Mouse (Mus musculus) myocyte (in vitro differentiated cells): ENCODE results near the gene Map3k13. TPM values are rescaled to one million over a fixed set of nuclear protein-coding genes. Genes with fewer than 3 reads are reported as not detected.
"Not testable (repeated sequence)": the region's sequence is repeated elsewhere in the genome, so short reads cannot be mapped to it uniquely, and the experiment has no call there.

Experiments
- H3K27me3 ChIP-seq: one replicate; pipeline ENCODE4 v1.6.1; 2011; ENCODE audit not compliant: control insufficient read depth, insufficient read depth, insufficient read length
- H3K36me3 ChIP-seq: one replicate; pipeline ENCODE4 v1.6.1; 2011; ENCODE audit not compliant: control insufficient read depth, insufficient read depth
- H3K4me2 ChIP-seq: one replicate; pipeline ENCODE4 v1.6.1; 2011; ENCODE audit warnings: low read depth, control low read depth
- H3K4me3 ChIP-seq: one replicate; pipeline ENCODE4 v1.5.1; 2011; ENCODE audit warnings: mild to moderate bottlenecking, control low read depth, moderate library complexity
- H3K79me2 ChIP-seq: one replicate; pipeline ENCODE4 v1.6.1; 2011; ENCODE audit not compliant: control insufficient read depth, insufficient read depth
- H3ac ChIP-seq: one replicate; pipeline ENCODE4 v1.6.1; 2011; ENCODE audit not compliant: control insufficient read depth, insufficient read length
- CEBPB ChIP-seq: IDR thresholded peaks from 2 replicates; pipeline ENCODE4 v1.6.1; 2011; ENCODE audit warnings: mild to moderate bottlenecking, moderate library complexity; ENCODE audit not compliant: poor library complexity, insufficient read depth, severe bottlenecking
- E2F4 ChIP-seq: IDR thresholded peaks from one replicate; pipeline ENCODE4 v1.6.1; 2011; ENCODE audit warnings: mild to moderate bottlenecking, control low read depth, moderate library complexity; ENCODE audit not compliant: insufficient read depth
- MAX ChIP-seq: IDR thresholded peaks from one replicate; pipeline ENCODE4 v1.6.1; 2011; ENCODE audit warnings: low read depth, mild to moderate bottlenecking, control low read depth
- MYOD1 ChIP-seq, 3 experiments: IDR thresholded peaks; one replicate each; pipeline ENCODE4 v1.6.1; 2011; ENCODE audit warnings: control low read depth in 2 of 3, low read depth in 2 of 3, mild to moderate bottlenecking in 2 of 3, moderate library complexity in 1 of 3; ENCODE audit not compliant: insufficient read length in 2 of 3, control insufficient read depth in 1 of 3
- MYOG ChIP-seq, 3 experiments: IDR thresholded peaks; one replicate each; pipeline ENCODE4 v1.6.1; 2011; ENCODE audit warnings: control low read depth in 2 of 3, low read depth in 2 of 3, mild to moderate bottlenecking in 2 of 3; ENCODE audit not compliant: insufficient read length in 2 of 3, control insufficient read depth in 1 of 3, insufficient read depth in 1 of 3
- POLR2A ChIP-seq: IDR thresholded peaks from one replicate; pipeline ENCODE4 v1.6.1; 2011; ENCODE audit warnings: low read depth, mild to moderate bottlenecking, control low read depth, moderate library complexity; ENCODE audit not compliant: insufficient read length
- POLR2AphosphoS2 ChIP-seq: IDR thresholded peaks from one replicate; pipeline ENCODE4 v1.6.1; 2011; ENCODE audit warnings: low read depth, control low read depth; ENCODE audit not compliant: insufficient read length
- REST ChIP-seq: IDR thresholded peaks from one replicate; pipeline ENCODE4 v1.6.1; 2011; ENCODE audit warnings: mild to moderate bottlenecking, control low read depth, moderate library complexity; ENCODE audit not compliant: insufficient read depth, insufficient read length
- SRF ChIP-seq: IDR thresholded peaks from one replicate; pipeline ENCODE4 v1.6.1; 2011; ENCODE audit warnings: low read depth; ENCODE audit not compliant: control insufficient read depth, insufficient read length
- TCF12 ChIP-seq: IDR thresholded peaks from one replicate; pipeline ENCODE4 v1.6.1; 2011; ENCODE audit warnings: mild to moderate bottlenecking, control low read depth; ENCODE audit not compliant: poor library complexity, insufficient read depth, severe bottlenecking
- TCF3 ChIP-seq: IDR thresholded peaks from one replicate; pipeline ENCODE4 v1.6.1; 2011; ENCODE audit warnings: low read depth, control low read depth; ENCODE audit not compliant: insufficient read length
- USF1 ChIP-seq: IDR thresholded peaks from one replicate; pipeline ENCODE4 v1.6.1; 2011; ENCODE audit warnings: low read depth, mild to moderate bottlenecking, control low read depth, moderate library complexity
- polyA plus RNA-seq: library from polyadenylated mRNA; unstranded; fragments of >200 nt; fragmentation: generic; extraction: Trizol; gene quantifications from one replicate; pipeline ENCODE4 v1.2.1, GENCODE M21; 2012; ENCODE audit warnings: missing spikeins

The Map3k13 gene
- polyA plus RNA-seq, 1 experiment, result 0.31 TPM

DNA sequence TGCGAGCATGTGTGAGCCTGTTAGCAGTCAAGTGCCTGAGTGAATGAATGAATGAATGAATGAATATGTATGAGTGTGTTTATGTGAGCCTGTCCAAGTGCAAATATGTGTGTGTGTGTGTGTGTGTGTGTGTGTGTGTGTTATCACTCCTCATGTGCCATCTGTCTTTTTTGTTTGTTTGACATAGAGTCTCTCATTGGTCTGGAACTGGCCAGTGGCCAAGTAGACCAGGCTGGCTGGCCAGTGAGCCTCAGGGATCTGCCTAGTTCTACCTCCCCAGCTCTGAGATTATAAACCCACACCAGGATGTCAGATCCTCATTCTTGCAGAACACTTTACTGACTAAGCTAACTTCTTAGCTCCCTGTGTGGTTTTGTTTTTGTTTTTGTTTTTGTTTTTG is 10.1 kb downstream of the Map3k13 start:
- Histone ChIP-seq H3K36me3 (no peaks in the 10 kb centered on the region), H3K79me2 (no peaks in the 10 kb centered on the region), H3K4me2 (no peak overlapping the region), H3K27me3 (no peaks in the 10 kb centered on the region), H3K4me3 (no peak overlapping the region), H3ac (no peak overlapping the region)
- TF ChIP-seq REST (no peak), POLR2AphosphoS2 (no peak), MAX (no peak), E2F4 (no peak), MYOD1 (IDR thresholded peaks at IDR 0.05; ENCODE audit: control insufficient read depth in 1 of 3, insufficient read length in 2 of 3, low read depth in 2 of 3) (no peak), USF1 (no peak), TCF12 (no peak), POLR2A (no peak)

DNA sequence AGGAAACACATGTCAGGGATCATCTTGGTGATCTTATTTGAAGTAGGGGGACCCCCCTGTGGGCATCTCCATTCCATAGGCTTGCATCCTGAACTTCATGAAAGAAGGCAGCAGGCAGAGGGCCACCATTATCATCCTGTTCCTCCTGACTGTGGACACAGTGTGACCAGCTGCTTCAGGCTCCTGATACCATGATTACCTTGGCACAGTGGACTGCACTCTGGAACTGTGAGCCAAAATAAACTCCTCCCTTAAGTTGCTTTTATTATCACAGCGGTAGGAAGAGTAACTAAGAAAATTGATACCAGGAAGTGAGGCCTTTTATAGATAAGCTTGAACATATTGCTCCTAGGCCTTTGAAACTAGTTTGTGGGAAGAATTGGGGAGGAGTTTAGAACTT is 12.7 kb downstream of the Map3k13 start:
- Histone ChIP-seq H3K4me3 (no peak overlapping the region), H3K36me3 (no peaks in the 10 kb centered on the region), H3K4me2 (no peak overlapping the region), H3K27me3 (no peaks in the 10 kb centered on the region), H3K79me2 (no peaks in the 10 kb centered on the region), H3ac (no peak overlapping the region)
- TF ChIP-seq MYOD1 (IDR thresholded peaks at IDR 0.05; ENCODE audit: control insufficient read depth in 1 of 3, insufficient read length in 2 of 3, low read depth in 2 of 3), result no peak
- TF ChIP-seq TCF3, result no peak
- TF ChIP-seq USF1, result no peak
- TF ChIP-seq MAX, result no peak
- TF ChIP-seq SRF, result no peak
- no peak for TF ChIP-seq POLR2AphosphoS2
- TF ChIP-seq CEBPB, result no peak

DNA sequence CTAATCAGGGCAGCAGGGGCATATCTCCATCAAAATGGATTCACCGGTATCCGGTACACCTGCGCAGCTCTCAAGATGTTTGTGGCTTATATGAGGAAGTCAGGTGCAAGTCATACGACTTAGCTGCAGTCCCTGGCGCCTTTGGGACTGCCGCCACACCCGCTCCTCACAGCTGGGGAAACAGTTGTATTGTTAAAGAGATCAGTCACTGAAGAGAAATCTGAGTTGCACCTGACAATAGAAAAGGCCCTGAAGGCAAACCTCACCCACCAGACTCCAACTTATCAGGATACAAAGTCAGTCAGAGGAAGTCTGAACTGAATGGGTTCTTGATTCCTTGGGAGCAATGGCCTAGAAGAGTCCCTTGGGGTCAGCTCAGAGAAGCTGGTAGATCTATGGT is 13.6 kb downstream of the Map3k13 start:
- H3K79me2 ChIP-seq, H3K27me3 ChIP-seq, H3K36me3 ChIP-seq, H3ac ChIP-seq, H3K4me3 ChIP-seq, H3K4me2 ChIP-seq: not testable (repeated sequence)

GRCm38 (mm10) chr16:21813164-21813834 is 19.2 kb downstream of the Map3k13 start:
- Histone ChIP-seq H3ac (no peak overlapping the region), H3K36me3 (no peaks in the 10 kb centered on the region), H3K4me3 (no peak overlapping the region), H3K79me2 (no peaks in the 10 kb centered on the region), H3K4me2 (no peak overlapping the region), H3K27me3 (no peaks in the 10 kb centered on the region)
- TF ChIP-seq E2F4 (no peak), POLR2A (no peak), MAX (no peak), TCF12 (no peak), TCF3 (no peak), USF1 (no peak), POLR2AphosphoS2 (no peak), SRF (no peak), CEBPB (no peak), REST (no peak), MYOG (IDR thresholded peaks at IDR 0.05; ENCODE audit: control insufficient read depth in 1 of 3, insufficient read depth in 1 of 3, insufficient read length in 2 of 3, low read depth in 2 of 3) (no peak), MYOD1 (IDR thresholded peaks at IDR 0.05; ENCODE audit: control insufficient read depth in 1 of 3, insufficient read length in 2 of 3, low read depth in 2 of 3) (no peak)

DNA sequence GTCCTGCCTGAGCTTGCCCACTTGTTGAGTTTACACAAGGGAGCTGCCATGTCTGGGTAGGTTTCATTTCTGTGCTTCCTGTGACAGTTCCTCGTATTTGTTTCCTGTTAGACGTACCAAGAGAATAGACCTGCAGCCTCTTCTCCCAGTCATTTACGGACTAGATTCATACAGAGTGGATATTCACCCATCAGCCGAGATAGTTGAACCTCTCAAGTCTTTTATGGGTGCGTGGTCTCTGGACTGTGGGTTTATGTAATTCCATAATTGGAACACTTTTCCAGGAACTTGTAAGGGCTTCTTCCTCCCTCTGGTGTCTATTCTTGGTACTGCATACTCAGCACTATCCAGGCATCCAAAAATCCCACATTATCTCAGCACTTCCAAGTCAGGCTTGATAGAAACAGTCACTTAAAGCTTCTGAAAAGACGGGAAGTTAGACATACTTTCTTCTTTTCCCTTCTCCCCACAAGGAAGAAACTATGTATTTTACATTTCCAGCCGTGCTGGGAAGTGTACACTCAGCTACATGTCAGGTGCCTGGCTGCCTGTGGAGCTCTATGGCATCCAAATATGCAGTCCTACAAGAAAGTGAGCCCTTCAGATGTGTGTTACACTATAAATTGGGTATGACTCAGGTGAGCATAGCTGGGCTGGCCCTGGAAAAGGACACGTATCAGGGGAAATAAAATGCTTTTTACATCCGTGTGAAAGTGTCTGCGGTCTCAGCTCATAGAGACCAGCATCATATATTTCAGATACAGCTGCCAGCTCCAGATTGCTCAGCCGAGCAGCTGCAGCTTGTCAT is 20.9 kb downstream of the Map3k13 start:
- Histone ChIP-seq H3K4me2 (peak overlapping the region; percentile 30), H3K27me3 (no peaks in the 10 kb centered on the region), H3K4me3 (no peak overlapping the region), H3K79me2 (no peaks in the 10 kb centered on the region), H3K36me3 (no peaks in the 10 kb centered on the region), H3ac (no peak overlapping the region)
- TF ChIP-seq POLR2A (no peak), MYOD1 (IDR thresholded peaks at IDR 0.05; ENCODE audit: control insufficient read depth in 1 of 3, insufficient read length in 2 of 3, low read depth in 2 of 3) (no peak), TCF12 (no peak), CEBPB (no peak), SRF (no peak), TCF3 (no peak), MAX (no peak), POLR2AphosphoS2 (no peak), USF1 (no peak), MYOG (IDR thresholded peaks at IDR 0.05; ENCODE audit: control insufficient read depth in 1 of 3, insufficient read depth in 1 of 3, insufficient read length in 2 of 3, low read depth in 2 of 3) (no peak), E2F4 (no peak), REST (no peak)
